Mouse (Mus musculus): ENCODE results near the gene Cnn2. TPM values are rescaled to one million over a fixed set of nuclear protein-coding genes. Genes with fewer than 3 reads are reported as not detected.
"Not testable (repeated sequence)": the region's sequence is repeated elsewhere in the genome, so short reads cannot be mapped to it uniquely, and the experiment has no call there.

Cnn2 gene
- total RNA-seq (2017), result 210 to 295 TPM (median 228 TPM) in 3 replicates

DNA sequence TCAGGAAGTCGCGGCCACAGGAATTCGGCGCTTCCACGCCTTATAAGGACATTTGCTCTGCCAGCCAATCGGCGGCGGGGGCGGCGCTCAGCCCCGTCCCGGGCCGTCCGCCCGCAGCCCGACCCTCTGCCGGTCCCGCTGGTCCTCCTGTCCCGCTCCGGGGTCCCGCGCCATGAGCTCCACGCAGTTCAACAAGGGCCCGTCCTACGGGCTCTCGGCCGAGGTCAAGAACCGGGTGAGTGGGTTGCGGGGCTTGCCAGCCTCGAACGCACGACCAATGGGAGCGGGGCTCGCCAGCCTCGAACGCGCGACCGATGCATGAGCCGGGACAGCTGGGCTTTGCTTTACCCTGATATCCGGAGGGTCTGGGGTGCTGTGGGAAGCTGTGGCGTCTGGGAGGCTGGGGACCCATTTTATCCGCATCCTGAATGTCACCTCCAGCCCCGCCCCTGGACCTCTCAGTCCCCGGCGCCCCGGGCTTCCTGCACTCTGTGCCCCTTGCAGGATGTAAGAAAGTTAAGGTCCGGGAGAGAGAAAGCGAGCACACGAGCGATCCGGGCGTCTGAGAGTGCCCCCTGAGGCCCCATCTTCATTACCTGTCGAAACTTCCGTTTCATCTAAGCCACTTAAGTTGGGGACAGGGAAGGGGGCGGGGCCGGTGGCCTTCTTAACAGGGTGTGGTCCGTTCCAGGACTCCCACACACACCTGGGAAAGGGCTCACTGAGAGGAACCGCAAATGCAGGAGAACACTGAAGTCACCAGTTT lies at the start of gene Cnn2:
TSS of gene Cnn2 (plus strand) at position 79 of the 766 bp plus-strand sequence.
- no peak for ATAC-seq (replicated peaks; ENCODE audit: insufficient number of reproducible peaks, low FRiP score, low TSS enrichment, poor library complexity, severe bottlenecking)

DNA sequence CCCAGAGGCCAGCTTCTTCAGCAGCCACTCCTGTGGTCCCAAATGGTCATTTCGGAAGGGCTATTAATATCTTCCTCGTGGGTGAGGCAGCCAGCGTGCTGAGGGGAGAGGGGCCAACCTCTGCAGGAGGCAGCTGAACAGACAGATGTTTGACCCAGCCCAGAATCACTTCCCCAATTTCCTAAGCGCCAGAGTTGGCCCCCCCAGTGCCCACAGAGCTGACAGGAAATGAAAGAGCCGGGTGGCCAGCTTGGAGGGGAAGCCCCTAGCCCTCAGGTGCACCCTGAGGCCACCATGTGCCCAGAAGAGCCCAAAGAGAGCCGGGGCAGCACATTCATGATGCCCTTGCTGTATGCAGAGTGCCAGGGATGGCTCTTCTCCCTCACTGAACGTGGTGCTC lies 47.6 kb upstream of the Cnn2 start:
- peak; percentile 73 for ATAC-seq (replicated peaks; ENCODE audit: insufficient number of reproducible peaks, low FRiP score, low TSS enrichment, poor library complexity, severe bottlenecking)

DNA sequence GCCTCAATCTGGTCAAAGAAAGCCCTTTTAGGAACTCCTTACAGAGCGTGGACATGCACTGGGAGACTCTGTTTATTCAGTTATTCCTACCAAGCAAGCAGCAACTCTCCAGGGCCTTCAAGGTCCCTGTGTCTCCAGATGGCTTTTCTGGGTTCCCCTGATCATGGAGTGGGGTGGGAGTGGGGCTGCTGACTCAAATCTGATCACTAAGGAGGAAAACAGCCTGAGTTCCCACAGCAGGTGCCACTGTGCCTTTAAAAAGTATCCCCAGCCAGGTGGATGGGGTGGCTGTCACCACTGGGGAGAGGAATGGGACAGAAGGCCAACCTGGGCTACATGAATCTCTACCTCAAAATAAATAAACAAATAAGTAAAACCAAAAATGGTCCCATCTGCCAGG lies 45.4 kb upstream of the Cnn2 start:
- ATAC-seq (replicated peaks; ENCODE audit: insufficient number of reproducible peaks, low FRiP score, low TSS enrichment, poor library complexity, severe bottlenecking), result no peak

DNA sequence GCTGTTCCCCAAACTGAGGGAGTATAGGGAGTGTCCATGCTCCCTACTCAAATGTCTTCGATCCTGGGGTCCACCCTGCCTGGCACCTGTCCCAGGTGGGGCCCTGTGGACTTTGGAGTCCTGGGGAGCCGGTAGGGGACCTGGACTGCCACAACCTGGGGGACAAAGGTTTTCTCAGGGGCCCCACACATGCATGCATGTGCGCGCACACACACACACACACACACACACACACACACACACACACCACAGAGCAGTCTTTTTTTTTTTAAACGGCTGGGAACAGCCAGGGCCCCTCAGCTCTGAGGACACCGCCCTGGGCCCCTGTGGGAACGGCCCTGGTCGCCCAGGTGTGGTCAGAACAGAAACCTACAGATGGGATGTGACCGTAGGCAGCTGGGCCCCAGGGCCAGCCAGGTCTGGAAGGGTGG lies 44.9 kb upstream of the Cnn2 start:
- ATAC-seq (replicated peaks; ENCODE audit: insufficient number of reproducible peaks, low FRiP score, low TSS enrichment, poor library complexity, severe bottlenecking), result no peak

DNA sequence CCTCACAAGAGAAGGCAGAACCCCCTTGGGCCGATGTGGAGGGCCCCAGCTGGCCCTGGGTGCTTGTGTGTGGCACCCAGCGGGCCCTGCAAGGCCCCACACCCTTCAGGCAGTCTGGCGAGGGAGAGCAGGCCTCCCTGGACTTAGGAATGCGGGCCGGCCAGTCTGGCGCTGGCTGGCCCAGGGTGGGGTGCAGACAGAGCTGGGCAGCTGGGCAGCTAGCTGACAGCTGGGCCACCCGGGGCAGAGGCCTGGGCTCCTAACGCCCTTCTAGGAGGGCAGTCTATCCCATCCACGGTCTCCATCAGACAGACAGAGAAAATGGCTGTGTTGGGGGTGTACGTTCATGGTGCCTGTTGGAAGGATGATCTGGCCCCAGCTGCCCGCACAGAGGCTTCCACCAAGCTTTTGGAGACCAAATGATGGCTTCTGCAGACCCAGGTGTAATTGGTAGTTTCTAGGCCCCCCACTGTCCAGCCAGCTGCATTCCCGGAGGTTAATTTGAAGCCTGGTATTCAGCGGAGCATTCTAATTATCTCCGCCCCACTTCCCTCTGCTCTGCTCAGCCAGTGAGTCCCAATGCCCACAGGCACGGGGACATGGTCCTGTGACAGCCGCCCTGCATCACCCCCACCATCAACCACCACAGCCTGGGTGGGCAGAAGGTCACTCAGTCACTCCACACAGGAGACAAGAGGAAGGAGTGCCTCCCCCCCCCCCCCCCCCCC lies 42.7 kb upstream of the Cnn2 start:
- ATAC-seq (replicated peaks; ENCODE audit: insufficient number of reproducible peaks, low FRiP score, low TSS enrichment, poor library complexity, severe bottlenecking), result peak; percentile 61

DNA sequence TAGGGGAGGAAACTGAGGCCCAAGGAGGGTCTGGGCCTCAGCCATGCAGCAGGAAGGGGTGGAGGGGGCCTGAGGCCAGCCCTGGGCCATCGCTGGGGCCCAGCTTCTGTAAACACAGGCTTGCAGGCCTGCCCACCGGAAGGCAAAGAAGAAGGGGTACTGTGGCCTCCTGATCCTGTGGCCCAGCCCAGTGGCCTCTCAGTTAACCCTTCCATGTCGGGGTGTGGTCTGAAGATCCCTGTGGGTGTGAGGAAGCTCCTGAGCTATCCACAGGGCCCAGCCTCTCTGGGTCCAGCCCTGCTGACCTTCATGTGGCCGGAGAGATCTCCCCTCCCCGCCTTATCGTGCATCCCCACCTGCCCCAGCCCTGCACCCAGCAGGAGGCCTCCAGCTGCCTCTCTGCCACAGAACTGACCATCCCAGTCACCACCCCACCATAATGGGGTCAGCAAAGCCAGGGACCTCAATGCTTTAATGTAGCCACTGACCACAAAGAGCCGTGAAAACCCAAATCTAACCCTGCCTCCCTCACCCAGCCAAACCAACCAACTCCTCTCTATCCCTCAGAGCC lies 41.5 kb upstream of the Cnn2 start:
- peak; percentile 80 for ATAC-seq (replicated peaks; ENCODE audit: insufficient number of reproducible peaks, low FRiP score, low TSS enrichment, poor library complexity, severe bottlenecking)

DNA sequence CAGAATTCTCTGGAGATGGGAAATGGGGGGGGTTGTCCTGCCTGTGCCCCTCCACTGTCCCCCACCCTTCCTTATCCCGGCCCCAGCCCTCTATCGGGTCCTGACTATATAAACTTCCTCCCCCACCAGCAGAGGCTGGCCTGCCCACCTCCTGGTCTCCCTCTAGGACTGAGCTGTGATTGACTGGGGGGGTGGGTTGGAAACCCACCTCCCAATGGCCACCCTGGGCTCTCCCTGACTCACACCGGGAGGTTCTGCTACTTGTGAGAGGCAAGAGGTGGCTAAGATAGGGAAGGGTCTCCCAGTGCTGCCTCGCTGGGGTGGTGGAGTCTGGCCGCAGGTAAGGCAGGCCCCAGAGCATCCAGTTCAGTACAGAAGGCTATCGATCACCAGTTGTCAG lies 40.9 kb upstream of the Cnn2 start:
- ATAC-seq (replicated peaks; ENCODE audit: insufficient number of reproducible peaks, low FRiP score, low TSS enrichment, poor library complexity, severe bottlenecking), result no peak

DNA sequence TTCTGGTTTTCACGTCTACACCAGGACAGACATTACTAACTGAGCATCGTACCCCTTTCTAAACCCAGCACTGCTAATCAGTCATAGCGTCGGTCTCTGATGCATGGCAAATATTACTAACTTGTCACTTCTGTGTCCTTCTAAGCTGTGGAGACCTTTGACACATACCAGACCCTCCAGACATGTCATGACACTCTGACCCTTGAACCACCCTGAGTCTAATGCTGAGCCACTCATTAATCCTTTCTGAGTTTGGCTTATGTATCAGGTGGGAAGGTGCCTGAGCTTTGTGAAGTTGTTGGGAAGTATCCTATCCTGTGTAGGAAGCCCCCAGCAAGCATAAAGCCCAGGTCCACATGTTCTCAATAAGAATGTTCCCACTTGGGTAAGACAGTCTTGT lies 38.5 kb upstream of the Cnn2 start:
- no peak for ATAC-seq (replicated peaks; ENCODE audit: insufficient number of reproducible peaks, low FRiP score, low TSS enrichment, poor library complexity, severe bottlenecking)

DNA sequence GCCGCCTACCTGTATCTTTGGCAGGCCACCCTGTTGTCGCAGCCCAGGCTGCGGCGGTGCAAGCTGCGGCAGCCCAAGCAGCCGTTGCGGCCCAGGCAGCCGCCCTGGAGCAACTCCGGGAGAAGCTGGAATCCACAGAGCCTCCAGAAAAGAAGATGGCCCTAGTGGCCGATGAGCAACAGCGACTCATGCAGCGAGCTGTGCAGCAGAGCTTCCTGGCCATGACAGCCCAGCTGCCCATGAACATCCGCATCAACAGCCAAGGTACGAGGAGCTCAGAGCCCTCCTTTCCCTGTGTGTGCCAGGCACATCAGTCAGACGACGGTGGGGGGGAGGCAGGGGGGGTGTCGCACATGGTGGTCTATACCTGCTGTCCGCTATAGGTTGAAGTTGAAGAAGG lies 37.7 kb upstream of the Cnn2 start:
- no peak for ATAC-seq (replicated peaks; ENCODE audit: insufficient number of reproducible peaks, low FRiP score, low TSS enrichment, poor library complexity, severe bottlenecking)

DNA sequence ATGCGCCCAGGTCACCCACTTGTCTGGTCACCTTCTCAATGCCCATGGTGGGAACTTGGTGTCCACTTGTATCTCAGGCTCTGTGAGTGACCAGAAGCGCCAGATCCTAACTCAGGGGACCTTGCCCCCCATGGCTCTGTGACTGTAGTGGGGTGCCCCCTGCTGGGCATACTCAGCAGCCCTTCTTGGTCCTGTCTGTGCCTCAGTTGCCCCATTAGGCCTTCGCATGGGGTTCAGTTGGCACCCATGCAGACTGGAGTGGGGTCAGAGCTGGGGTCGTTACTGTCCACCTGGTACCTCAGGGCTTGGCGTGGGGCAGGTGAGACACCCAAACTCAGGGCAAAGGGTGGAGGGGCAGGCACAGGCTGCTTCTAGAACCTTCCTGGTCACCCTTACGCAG lies 34.4 kb upstream of the Cnn2 start:
- ATAC-seq (replicated peaks; ENCODE audit: insufficient number of reproducible peaks, low FRiP score, low TSS enrichment, poor library complexity, severe bottlenecking), result no peak

DNA sequence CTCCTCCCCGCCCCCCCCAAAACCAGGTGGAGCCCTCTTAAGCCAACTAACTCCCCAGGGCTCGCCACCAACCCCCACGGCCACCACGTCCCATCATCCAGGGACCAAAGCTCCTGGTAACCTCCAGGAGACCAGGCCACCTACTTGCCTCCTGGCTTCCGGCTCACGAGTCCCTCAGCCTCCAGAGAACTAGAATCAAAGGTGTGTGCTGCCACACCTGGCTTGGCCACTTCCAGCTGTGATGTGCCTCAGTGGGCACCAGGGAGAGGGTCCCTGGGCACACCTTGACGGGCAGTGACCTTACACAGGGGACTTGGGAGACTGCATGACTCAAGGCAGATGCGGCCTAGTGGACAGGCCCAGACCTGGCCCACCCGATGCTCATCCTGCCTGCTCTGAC lies 32.7 kb upstream of the Cnn2 start:
- no peak for ATAC-seq (replicated peaks; ENCODE audit: insufficient number of reproducible peaks, low FRiP score, low TSS enrichment, poor library complexity, severe bottlenecking)

DNA sequence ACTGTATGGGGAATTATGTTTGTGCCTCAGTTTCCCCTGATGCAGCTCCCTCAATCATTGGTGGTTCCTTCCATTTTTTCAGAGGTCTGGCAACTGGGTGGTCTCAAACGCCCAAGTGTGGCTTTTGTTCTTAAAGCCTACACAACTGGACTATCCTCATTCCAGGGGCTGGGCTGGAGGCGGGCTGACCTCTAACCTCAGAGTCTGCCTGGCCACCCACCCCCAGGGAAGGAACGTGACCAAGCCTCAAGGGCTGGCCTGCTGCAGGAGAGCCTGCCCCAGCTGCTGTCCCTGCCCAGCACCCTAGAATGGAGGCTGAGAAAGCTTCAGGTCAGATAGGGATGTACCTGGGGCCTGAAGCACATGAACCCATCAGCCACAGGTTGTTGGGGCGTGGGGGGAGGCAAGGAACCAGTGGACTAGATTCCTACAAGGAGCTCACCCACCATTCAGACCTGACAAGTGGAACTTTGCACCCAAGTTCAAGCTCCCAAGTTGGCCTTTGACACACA lies 31.7 kb upstream of the Cnn2 start:
- ATAC-seq (replicated peaks; ENCODE audit: insufficient number of reproducible peaks, low FRiP score, low TSS enrichment, poor library complexity, severe bottlenecking), result no peak

DNA sequence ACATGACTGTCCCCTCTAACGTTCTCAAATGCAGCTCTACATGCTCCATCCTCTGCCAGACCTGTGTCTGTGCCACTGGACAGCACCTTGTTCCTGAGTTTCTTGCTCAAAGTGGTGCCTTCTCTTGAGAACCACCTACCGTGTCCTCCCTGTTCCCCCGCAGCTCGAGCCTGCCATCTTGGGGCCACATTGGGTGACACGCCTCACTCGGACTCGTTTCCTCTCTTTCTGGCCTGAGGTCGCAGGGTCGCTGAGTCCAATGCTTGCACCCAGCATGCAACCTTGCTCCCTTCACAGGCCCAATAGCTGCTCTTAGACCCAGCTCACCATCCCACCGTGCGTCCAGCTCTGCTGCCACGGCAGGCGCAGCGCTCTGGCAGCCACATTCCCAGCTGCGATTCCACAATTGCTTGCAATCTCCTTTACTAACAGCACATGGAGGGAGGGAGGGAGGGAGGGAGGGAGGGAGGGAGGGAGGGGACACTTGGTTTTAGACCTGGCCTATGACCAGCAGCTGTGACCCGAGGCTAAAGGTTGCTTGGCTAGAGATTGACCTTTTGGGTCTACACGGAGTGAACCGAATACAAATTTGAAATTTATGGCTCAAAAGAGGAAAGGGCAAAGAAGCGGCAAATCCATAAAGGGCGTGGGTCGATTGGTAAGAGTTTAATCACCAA lies 30.1 kb upstream of the Cnn2 start:
- peak; percentile 68 for ATAC-seq (replicated peaks; ENCODE audit: insufficient number of reproducible peaks, low FRiP score, low TSS enrichment, poor library complexity, severe bottlenecking)

DNA sequence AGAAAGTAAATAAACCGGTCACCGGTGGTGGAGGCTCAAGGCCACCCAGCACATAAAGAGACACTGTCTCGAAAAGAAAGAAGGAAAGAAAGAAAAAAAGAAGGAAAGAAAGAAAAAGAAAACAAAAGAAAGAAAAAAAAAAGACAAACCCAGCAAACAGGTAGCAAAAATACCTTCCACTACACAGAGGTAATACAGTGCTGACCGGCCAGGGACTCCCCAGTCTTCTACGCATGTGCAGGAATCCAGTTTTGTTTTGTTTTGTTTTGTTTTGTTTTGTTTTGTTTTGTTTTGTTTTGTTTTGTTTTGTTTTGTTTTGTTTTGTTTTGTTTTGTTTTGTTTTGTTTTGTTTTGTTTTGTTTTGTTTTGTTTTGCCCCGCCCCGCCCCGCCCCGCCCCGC lies 29.0 kb upstream of the Cnn2 start:
- not testable (repeated sequence) for ATAC-seq (replicated peaks; ENCODE audit: insufficient number of reproducible peaks, low FRiP score, low TSS enrichment, poor library complexity, severe bottlenecking)

DNA sequence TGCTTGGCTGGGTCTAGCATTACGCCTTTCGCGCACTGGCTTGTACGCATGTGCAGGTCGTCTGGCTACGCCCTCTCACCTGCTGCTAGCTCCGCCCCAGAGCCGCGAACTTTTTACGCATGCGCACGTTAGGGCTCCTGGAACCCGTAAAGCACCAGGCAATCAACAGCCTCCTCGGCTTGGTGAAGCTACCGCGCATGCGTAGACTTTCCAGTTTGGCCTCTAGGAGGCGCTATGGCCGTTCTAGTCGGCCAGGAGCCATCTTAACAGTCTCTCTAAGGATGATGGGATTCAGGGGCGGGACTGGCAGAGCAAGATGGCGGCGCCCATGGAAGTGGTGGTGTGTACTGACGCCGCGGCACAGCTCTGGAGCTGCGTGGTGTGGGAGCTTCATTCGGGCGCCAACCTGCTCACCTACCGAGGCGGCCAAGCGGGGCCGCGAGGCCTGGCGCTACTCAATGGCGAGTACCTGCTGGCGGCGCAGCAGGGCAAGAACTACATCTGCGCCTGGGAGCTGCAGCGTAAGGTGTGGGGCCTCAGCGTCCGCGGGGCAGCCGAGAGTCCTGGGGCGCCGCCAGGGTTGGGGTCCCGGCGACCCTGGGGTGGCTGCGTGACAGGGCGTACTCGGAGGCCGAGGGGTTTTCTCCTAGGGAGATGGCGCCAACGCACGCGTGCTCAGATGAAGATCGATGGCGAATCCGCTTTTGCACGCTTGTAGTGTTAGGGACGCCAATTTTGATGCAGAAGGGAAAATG lies 28.4 kb upstream of the Cnn2 start, which contains the start of gene Wdr18:
TSS of gene Wdr18 (plus strand) at position 306 of the 755 bp plus-strand sequence.
- ATAC-seq (replicated peaks; ENCODE audit: insufficient number of reproducible peaks, low FRiP score, low TSS enrichment, poor library complexity, severe bottlenecking), result peak; percentile 85

DNA sequence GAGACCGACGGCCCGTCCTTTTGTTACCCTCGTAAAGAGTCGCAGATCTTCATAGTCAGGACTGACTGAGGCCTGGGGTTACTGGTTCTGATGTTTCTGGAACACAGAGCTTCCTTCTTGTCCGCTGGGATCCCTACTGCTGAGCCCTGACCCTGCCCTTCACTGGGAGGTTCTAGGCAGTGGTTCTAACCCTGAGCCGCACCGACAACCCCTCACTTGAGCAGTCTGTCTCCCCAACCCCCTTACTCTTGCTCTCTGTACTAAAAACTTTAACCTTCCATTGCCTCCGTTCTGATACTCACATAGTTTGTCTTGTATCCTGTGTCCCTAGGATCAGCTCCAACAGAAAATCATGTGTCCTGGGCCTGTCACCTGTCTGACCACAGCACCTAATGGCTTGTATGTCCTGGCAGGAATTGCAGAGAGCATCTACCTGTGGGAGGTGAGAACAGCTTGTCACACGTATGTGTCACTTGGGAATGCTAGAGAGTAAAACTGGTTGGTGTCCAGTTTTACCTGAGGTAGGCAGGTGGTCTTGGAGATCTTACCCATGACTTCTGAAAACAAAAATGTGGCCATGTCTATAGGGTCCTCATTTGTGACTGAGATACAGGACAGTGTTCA lies 27.6 kb upstream of the Cnn2 start:
- no peak for ATAC-seq (replicated peaks; ENCODE audit: insufficient number of reproducible peaks, low FRiP score, low TSS enrichment, poor library complexity, severe bottlenecking)

DNA sequence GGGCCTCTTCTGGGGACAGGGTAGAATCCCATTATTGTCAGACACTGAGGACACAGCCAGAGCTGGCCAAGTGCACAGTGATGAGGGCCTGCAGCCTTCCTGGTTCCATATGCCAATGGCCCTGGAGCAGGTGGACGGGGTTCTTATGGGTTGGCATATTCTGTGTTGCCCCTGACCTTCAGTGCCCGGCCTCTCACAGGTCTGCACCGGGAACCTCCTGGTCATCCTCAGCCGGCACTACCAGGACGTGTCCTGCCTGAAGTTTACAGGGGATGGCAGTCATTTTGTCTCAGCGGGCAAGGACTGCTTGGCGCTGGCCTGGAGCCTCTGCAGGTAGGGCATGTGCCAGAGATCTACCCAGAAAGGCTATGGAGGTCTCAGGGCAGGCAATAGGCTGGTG lies 23.7 kb upstream of the Cnn2 start:
- no peak for ATAC-seq (replicated peaks; ENCODE audit: insufficient number of reproducible peaks, low FRiP score, low TSS enrichment, poor library complexity, severe bottlenecking)

DNA sequence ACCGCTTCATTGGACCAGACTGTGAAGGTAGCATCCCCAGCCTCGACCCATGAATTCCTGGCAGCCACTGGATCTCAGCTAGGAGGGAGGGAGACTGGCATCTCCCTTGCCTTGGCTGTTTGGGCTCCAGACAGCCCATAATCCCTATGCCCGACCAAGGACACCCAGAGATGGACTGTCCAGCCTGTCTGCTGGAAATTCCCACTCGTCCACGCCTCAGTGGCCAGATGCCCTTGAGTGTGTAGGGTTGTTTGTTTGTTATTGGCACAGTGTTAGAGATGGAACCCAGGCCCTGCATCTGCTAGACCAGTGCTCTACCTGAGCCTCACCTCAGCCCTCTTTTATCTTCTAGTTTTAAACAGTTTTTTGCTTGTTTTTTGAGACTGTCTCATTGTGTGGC lies 23.1 kb upstream of the Cnn2 start:
- no peak for ATAC-seq (replicated peaks; ENCODE audit: insufficient number of reproducible peaks, low FRiP score, low TSS enrichment, poor library complexity, severe bottlenecking)
